Mouse (Mus musculus): Measurements from ENCODE around the gene Gstt4.

The Gstt4 gene

DNA sequence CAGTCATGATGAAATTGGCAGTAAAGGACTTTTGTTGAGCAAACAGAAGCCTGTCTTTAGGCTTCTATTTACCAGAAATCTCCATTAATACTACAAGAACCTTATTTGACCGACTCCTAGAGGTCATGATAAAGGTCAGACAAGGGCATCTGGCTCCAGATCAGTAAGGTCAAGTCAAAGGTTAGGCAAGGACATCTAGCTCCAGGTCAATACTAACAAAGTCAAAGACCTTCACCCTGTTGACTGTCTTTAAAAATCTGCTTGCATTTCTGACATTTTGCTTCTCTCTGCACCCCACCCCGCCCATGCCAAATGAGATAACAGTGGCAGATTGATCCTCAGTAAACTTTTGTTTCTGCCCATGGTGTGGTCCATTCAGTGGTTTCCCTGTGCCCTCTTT, 18.1 kb downstream of the Gstt4 start:
- in situ Hi-C loops (cut with MboI; ENCODE audit: low pct_unique_long_range_greater_than_20kb in 1 of 2, low sequenced_read_pairs in 2 of 2, unreplicated experiment in 1 of 2), result no loop called here

DNA sequence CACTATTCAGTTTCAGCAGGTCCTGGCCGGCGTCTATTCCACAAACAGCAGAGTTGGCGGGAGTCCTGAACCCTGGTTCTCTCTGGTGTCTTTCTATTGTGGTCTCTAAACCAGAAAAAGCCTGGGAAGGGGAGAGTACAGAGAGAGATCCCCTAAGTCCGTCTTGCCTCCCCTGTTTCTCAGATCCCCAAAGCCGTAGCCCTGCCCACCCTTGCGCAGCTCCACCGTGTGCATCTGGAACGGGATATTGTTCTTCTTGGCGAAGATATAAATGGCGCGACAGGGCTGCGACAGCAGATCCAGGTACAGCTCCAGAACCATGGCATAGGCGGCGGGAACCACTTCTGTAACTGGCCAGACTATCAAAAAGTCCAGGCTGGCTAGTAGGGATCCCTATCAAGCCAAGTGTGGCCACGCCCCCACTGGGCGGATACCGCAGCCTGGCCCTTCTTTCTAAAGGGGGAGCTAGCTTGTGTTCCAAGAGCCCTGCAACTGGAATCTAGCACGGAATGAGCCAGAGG, 24.1 kb downstream of the Gstt4 start, which contains the start of gene Gstt1:
Gene Gstt1 (minus strand): TSS at position 409 of the 521 bp plus-strand sequence.
- in situ Hi-C loops (cut with MboI; ENCODE audit: low pct_unique_long_range_greater_than_20kb in 1 of 2, low sequenced_read_pairs in 2 of 2, unreplicated experiment in 1 of 2), result no loop called here

DNA sequence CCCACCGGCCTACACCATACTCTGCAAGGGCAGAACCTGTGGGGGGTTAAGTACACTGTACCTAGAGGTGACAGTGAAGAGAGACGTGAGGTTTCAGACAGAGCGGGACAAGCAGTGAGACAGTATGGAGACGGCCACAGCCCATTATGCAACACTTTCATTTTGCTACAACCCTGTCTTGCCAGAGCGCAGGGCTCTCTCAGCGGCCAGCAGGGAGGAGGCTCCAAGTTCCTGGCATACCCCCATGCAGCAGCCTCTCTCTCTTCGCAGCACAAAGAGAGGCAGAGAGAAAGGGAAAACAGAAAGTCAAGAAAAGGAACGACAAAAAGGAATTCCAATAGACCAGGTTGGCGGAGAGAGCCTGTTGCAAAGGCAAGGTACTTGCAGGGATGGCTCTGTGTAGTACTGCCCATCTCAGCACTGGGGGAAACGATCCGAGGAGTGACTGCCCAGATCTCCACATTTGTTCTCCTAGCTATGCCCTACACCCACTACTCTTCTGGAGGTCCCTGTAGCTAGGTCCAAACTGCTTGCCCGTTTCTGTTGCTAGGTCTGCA, 24.6 kb downstream of the Gstt4 start:
- in situ Hi-C loops (cut with MboI; ENCODE audit: low pct_unique_long_range_greater_than_20kb in 1 of 2, low sequenced_read_pairs in 2 of 2, unreplicated experiment in 1 of 2), result no loop called here

DNA sequence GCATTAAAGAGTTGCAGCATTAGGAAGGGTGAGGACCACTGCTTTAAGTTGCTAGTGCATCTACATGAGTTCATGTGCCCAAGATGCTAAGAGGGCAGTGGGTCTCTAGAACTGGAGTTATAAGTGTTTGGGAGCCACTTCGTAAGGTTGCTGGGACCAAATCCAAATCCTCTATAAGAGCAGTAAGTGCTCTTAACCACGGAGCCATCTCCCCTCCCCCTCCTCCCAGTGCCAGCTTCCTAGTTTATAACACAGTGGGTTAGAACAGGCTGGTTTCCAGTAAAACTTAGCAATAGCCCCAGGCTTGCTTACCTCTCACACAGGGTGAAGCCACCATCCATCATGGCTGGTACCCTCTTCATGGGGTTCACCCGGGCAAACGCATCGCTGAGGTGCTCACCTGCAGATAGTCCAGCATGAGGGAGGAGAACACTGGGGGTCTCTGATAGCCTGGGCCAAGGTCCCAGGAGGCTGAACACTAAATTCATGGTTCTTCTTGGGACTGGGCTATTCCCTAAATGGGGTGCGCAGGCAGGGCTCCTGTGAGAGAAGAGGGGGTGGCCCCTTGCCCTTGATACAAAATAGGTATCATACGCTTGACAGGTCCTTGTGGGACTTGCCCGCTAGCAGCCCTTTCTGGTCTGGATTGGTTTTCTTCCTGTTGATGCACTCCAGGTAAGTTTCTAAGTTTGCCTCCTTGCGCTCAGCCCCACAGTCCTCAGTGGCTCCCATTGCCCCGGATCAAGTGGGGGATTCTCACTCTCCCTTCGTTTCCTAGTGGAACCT, 25.4 kb downstream of the Gstt4 start:
- in situ Hi-C loops (cut with MboI; ENCODE audit: low pct_unique_long_range_greater_than_20kb in 1 of 2, low sequenced_read_pairs in 2 of 2, unreplicated experiment in 1 of 2), result no loop called here

DNA sequence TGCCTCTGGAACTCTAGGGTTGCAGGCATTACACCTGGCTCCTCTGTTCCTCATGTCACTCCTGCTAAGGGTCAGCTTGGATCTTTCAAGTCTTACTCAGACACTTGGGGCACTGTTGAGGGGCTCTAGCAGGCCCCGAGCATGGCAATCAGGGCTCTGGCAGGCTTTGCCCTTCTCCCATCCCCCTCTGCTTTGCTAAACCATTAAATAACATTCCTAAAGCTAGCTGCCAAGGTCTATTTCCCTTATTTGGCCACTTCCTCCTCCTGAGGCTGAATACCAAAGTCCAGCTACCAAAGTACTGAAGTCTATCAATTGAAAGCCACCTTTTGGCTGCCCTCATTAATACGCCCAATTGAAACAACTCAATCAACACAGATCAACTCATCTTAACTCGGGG, 27.5 kb downstream of the Gstt4 start:
- in situ Hi-C loops (cut with MboI; ENCODE audit: low pct_unique_long_range_greater_than_20kb in 1 of 2, low sequenced_read_pairs in 2 of 2, unreplicated experiment in 1 of 2), result no loop called here

DNA sequence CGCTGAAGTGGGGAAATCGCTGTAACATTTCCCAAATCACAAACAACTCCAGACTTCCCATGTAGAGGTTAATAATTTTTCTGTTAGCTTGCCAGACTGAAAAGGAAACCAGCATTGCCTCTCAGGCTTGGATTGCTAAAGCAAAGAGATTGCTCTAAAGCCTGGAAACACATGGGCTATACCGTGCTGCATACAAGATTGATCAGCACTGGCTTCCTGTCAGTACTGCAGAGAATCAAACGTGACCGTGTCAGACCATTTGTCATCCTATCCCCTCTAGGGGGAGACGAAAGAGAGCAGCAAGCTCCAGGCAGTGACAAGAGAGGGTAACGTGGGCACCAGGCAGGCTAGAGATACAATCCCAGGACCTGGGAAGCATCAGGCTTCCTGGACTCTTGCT, 31.6 kb downstream of the Gstt4 start:
- in situ Hi-C loops (cut with MboI; ENCODE audit: low pct_unique_long_range_greater_than_20kb in 1 of 2, low sequenced_read_pairs in 2 of 2, unreplicated experiment in 1 of 2), result no loop called here

DNA sequence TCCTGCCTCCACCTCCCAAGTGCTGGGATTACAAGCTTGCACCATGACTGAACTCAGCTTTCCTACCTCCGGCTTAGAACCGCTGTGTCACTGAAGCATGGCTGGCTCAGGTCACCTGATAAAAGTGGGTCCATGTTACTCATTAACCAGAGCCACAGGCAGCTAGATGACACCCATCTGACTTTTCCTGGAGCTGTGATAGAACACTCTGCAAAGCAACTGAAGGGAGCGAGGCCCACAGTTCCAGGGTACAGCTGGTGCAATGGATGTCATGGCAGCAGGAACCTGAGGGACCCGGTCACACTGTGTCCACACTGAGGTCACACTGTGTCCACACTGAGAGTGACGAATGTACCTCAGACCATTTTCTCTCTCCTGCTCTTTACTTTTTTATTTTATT, 32.5 kb downstream of the Gstt4 start:
- in situ Hi-C loops (cut with MboI; ENCODE audit: low pct_unique_long_range_greater_than_20kb in 1 of 2, low sequenced_read_pairs in 2 of 2, unreplicated experiment in 1 of 2), result no loop called here

DNA sequence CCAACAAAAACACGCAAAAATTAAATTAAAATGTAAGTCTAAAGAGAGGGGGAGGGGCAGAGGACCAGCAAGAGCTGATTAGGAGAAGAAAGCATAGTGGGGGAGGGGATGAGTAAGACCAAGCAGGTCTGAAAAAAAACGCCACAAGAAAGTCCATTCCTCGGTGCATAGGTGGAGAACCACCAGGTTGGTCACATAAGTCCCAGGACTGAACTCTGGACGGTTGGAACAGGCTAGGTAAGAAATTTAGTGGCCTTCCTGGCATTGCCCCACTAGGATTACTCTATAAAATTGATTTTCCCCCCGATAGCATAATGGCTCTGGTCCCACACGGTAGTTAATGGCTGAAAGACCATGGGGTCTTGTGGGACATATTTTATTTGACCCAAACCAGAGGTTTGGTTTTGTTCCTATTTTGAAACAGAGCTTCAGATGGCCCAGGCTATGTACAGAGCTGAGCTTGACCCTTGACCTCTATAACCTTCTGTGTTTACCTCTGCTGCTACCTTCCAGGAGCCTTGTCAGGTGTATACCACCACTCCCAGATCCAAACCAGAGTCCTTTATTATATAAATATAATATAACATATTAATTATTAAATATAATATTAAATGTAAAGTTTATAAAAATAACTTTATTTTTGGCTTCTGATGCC, 33.1 kb downstream of the Gstt4 start:
- in situ Hi-C loops (cut with MboI; ENCODE audit: low pct_unique_long_range_greater_than_20kb in 1 of 2, low sequenced_read_pairs in 2 of 2, unreplicated experiment in 1 of 2), result no loop called here

DNA sequence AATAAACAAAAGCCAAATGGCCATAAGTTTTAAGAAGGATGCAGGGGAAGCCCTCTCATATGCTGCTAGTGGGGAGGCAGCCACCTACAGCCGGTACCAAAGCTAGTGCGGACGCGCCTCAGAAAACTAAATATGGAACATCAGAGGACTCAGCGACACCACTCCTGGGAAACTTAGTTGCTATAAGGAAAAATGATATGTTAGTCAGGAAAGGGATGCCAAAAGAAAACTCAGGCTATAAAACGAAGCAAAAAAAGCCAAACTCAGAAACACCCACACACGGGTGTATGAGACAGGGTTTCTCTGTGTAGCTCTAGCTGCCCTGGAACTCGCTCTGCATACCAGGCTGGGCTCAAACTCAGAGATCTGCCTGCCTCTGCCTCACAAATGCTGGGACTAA, 34.1 kb downstream of the Gstt4 start:
- in situ Hi-C loops (cut with MboI; ENCODE audit: low pct_unique_long_range_greater_than_20kb in 1 of 2, low sequenced_read_pairs in 2 of 2, unreplicated experiment in 1 of 2), result no loop called here

DNA sequence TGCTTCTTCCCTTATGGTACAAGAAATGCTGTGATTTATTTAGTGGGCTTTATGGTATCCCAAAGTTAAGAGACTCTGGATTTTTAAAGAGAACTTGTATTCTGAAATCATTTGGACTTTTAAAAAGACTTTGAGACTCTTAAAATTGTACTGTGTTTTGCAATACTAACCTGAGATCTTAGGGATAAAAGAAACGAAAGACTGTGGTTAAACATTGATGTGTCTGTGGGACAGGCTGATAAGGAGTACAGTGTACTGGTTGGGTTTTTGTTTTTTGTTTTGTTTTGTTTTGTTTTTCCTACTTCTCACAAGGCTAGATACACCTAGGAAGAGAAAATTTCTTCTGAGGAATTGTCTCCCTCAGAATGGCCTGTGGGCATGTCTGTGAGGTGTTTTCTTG, 36.9 kb downstream of the Gstt4 start:
- in situ Hi-C loops (cut with MboI; ENCODE audit: low pct_unique_long_range_greater_than_20kb in 1 of 2, low sequenced_read_pairs in 2 of 2, unreplicated experiment in 1 of 2), result no loop called here

DNA sequence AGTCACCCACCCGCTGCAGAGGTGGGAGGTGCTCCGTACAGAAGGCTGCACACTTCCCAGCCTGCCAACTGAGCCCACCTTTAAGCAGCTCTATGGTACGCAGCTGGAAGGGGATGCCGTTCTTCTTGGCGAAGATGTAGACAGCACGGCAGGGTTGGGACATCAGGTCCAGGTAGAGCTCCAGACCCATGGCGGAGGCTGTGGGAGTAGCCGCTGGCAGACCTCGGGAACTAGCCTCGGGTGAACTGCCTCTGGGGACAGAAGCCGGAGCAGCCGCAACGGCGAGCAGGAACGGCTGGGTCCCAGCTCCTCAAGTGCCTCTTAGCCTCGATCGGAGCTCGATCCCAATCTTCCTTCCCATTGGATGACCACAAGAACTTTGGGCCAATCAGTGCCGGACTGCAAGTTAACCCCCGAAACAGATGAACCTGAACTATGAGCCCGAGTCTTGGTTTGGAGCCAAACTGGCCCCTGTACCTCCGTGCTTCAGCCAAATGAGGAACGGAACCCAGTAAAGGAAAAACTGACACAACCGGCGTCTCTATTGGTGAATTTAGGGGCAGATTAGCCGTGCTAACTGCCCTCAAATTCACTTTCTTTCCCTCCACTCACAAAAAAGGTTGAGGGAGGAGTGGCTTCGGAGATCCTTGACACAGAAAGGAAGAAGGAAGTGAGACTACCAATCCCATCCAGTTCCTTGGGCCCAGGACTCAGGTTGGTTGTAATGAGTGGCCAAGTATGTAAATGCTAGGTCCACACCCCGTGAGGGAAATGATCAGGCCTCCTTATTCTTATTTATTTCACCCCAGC, 41.4 kb downstream of the Gstt4 start, which contains the start of the genes Gm20441 and Gstt3:
Gene Gm20441 (minus strand): TSS at position 186 of the 810 bp plus-strand sequence.
Gene Gstt3 (minus strand): TSS at position 646 of the 810 bp plus-strand sequence.
- in situ Hi-C loops (cut with MboI; ENCODE audit: low pct_unique_long_range_greater_than_20kb in 1 of 2, low sequenced_read_pairs in 2 of 2, unreplicated experiment in 1 of 2), result no loop called here

DNA sequence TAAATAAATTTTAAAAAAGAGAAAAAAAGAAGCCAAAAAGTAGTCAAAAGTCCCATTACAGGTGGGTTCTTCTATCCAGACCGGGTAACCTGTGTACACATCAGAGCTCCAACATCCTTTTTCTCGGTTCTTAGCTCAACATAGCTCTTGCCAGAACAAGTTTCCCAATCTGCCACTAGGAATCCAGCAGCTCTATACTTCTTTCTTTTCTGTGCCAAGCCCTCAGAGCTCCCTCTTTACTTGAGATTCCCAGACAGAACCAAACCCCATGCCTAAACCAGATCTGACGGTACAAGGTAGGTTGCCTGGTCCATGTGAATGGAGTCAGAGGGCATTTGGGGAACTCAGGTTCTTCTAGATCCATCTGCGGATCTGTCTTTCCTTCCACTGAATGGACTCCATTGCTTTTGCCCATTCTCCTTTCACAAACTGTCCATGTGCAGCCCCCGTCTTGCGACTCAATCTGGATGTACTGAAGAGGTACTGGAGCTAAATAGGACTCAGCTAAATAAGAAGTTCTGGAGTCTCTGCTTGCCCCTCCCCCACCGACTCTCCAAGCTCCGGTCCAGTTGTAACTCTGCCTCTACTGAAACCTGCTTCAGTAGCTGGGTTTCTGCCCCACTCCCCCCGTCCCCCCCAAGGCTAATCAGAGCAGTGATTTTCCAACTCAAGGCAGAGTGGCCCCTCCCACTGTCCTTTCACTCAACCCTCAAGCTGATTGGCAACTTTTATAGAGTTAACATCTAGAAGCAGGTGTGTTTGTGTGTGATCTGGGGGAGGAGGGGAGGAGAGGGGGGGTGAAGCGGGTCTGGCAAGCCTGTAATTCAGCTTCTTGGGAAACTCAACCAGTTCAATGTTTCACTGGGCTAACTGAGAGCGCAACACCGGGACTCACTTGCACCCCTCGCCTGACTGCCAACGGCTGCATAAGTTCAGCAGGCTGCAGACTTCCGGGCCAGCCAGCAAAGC, 42.9 kb downstream of the Gstt4 start:
- in situ Hi-C loops (cut with MboI; ENCODE audit: low pct_unique_long_range_greater_than_20kb in 1 of 2, low sequenced_read_pairs in 2 of 2, unreplicated experiment in 1 of 2), result no loop called here

DNA sequence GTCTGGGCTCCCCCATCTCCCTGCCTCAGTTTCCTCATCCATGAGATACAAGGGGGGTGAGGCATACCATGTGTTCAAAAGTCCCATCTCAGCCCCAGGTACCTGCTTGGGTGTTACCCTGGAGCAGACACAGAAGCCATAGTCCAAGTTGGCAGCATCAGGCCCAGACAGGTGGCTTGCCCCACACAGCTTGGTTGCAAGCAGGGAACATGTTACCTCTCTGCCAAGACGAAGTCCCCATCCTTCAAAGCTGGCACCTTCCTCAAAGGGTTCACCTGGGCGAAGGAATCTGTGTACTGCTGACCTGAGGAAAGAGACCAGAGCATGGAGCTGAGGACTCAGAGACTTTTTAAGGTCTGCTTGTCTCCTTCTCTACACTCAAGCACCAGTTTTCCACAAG, 44.5 kb downstream of the Gstt4 start:
- in situ Hi-C loops (cut with MboI; ENCODE audit: low pct_unique_long_range_greater_than_20kb in 1 of 2, low sequenced_read_pairs in 2 of 2, unreplicated experiment in 1 of 2), result no loop called here

DNA sequence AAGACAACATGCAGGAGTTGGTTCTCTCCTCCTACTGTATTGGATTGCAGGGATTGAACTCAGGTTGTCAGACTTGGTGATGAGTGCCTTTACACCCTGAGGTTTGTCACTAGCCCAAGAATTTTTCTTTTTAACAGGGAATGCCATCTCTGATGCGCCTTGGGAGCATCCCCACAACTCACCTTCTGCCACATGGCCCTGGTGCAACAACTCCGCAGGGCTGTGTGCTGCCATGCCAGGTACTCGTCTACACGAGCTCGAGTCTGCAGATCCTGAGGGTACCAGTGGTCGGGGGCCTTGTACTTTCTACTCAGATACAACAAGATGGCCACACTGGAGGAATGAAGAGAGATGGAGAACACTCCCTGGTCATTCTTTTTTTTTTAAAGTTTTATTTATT, 45.8 kb downstream of the Gstt4 start:
- in situ Hi-C loops (cut with MboI; ENCODE audit: low pct_unique_long_range_greater_than_20kb in 1 of 2, low sequenced_read_pairs in 2 of 2, unreplicated experiment in 1 of 2), result no loop called here

DNA sequence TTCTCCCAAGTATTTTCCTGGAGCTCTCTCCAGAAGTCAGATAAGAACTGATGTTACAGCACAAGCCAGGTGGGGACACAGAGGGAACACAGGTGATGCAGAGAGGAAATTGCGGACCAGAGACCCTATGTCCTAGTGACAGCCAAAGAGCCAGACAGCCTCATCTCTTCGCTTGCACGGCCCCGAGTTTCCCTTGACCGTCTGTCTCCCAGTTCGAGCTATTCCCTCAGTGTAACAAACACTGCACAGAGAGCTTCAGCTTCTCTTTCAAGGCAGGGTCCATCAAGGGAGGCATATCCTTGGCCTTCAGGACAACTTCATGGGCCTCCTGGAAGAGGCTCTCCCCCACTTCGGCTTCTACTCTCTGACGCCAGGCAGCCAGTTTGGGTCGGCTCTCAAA, 47.8 kb downstream of the Gstt4 start:
- in situ Hi-C loops (cut with MboI; ENCODE audit: low pct_unique_long_range_greater_than_20kb in 1 of 2, low sequenced_read_pairs in 2 of 2, unreplicated experiment in 1 of 2), result no loop called here

DNA sequence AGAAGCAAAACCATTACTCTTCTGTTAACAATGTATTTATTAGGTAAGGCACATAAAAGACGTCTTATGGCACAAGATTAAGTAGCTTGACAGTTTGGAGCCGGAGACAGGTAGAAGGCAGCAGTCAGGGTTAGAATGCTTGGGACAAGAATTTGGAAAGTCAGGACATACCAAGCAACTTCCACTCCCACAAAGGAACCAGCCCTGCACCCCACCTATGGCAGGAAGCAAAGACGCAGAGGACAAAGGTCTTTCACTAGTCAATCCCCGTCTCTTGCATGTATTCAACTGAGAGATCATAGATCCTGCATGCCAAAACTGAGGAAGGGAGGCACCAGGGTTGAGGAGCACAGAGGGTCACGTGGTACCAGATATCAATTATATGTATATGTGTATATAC, 48.2 kb downstream of the Gstt4 start:
- in situ Hi-C loops (cut with MboI; ENCODE audit: low pct_unique_long_range_greater_than_20kb in 1 of 2, low sequenced_read_pairs in 2 of 2, unreplicated experiment in 1 of 2), result no loop called here

DNA sequence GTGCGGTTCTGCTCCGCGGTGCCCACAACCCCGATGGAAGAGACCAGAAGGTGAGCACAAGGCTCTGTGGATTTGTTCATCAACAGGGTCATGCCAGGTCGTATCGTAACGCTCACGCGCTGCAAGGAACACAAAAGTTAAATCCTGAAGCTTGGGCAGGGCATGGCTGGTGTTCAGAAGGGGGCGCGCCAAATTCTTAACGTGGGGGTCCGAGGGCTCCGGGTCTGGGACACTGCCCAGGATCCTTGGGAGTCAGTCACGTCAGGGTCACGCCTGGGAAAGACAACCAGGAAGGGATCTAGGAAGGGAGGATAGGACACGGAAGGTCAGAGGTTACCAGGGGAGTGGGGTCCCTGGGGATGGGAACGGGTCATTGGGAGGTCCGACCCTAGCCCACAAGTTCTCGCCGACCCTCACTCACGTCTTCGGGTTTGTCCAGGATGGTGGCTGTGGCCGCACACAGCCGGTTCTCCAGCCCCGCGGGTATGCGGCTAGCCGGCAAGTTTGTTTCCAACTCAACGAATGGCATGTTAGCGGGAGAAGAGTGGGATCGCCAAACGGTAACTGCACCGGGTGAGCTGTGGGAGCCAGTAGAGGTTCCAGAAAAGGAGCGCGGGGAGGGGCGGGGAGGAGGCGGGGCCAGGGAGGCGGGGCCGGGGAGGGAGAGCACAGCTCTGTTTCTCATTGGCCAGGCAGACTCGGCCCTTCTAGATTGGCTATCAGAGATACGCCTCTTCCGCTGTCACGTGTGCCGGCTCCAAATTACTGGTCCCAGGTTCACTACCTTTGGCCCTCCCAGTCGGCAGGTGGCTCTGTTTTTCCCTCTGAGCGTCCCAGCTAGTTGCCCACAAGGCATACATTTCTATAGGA, 49.3 kb downstream of the Gstt4 start, which contains the start of gene Ddt:
Gene Ddt (minus strand): TSS at position 620 of the 870 bp plus-strand sequence.
- in situ Hi-C loops (cut with MboI; ENCODE audit: low pct_unique_long_range_greater_than_20kb in 1 of 2, low sequenced_read_pairs in 2 of 2, unreplicated experiment in 1 of 2), result no loop called here
